ENCODE assay signal across 18 mouse cellular contexts in the genomic region with DNA sequence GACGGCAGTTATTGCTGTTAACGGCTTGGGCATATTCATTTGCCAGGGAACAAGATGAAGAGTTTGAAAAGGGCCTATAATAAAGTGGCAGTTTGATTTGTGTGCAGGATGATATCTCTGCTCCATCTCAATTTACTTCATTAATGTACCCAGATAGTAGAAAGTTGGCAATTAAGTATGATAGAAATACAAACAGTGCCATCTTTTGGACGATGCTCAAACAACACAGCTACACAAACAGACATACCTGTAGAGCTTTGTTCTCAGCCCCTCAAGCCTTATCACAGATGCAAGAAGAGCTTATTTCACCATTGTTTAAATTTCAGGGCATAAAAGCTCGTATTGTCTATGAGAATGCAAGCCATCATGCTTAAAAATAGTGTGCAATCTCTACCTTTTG.
DNase-seq lines count a peak whose midpoint lies in the region; ATAC-seq and TF ChIP-seq lines count a peak whose summit lies in the region.
"Had no signal": no experiment of that assay in that cellular context is flagged by ENCODE, and none has a peak within 500 bp of the region (broad histone marks: within the 10 kb centered on the region; RNA-seq: fewer than 3 reads in every experiment).

No protein-coding gene starts in this region.

- H3K9me3 ChIP-seq in forebrain, embryonic 14.5 days (replicated peaks; ENCODE audit: control insufficient read depth, low read length): no peaks in the 10 kb centered on the region
- H3K9me3 ChIP-seq in forebrain, embryonic 15.5 days: no peaks in the 10 kb centered on the region
- no peaks in the 10 kb centered on the region for H3K9me3 ChIP-seq in lung, embryonic 14.5 days (ENCODE audit: low read depth, low read length)
- H3K9me3 ChIP-seq: embryonic facial prominence, embryonic 10.5 days; heart, embryonic 15.5 days; limb, embryonic 10.5 days; lung, embryonic 15.5 days; midbrain, embryonic 15.5 days had no signal

- 66% methylated on average over 4 of the region's 4 CpGs for WGBS in forebrain, embryonic 14.5 days
- 64% methylated on average over 4 of the region's 4 CpGs for WGBS in forebrain, embryonic 15.5 days
- 45% methylated on average over 4 of the region's 4 CpGs for WGBS in kidney, adult 2 months
- 46% methylated on average over 4 of the region's 4 CpGs for WGBS in lung, embryonic 14.5 days

- DNase-seq in forebrain, embryonic 14.5 days (ENCODE audit: low spot score): peak; percentile 66
- DNase-seq in kidney, adult 2 months: peak; percentile 7
- DNase-seq in kidney, postnatal 10 days: no peak
- peak; percentile 13 for DNase-seq in lung, embryonic 14.5 days
- no peak for DNase-seq in lung, adult 18-20 months
- DNase-seq in brain, adult 2 months (ENCODE audit: low read depth, low spot score): peak; percentile 59
- DNase-seq in thymus, adult 18-20 months: no peak
- DNase-seq: cerebellum, adult 9-11 months; heart, adult 18-20 months; thymus, adult 2 months had no signal

- H3K27ac ChIP-seq in forebrain, embryonic 14.5 days (ENCODE audit: low read depth, low read length): no peak overlapping the region
- H3K27ac ChIP-seq in forebrain, embryonic 15.5 days (replicated peaks): no peak overlapping the region
- no peak overlapping the region for H3K27ac ChIP-seq in kidney, adult 2 months (ENCODE audit: insufficient read depth, low read depth, low read length)
- H3K27ac ChIP-seq in lung, embryonic 14.5 days (ENCODE audit: low read depth): no peak overlapping the region
- H3K27ac ChIP-seq: embryonic facial prominence, embryonic 10.5 days; heart, embryonic 15.5 days; limb, embryonic 10.5 days; lung, embryonic 15.5 days; macrophage; midbrain, embryonic 15.5 days had no signal

- TF ChIP-seq CTCF in kidney, adult 2 months (conservative IDR thresholded peaks at IDR 0.05; ENCODE audit: insufficient read depth, insufficient read length, low read depth, low read length): no peak
- no peak for TF ChIP-seq CTCF in lung, embryonic 14.5 days (IDR thresholded peaks at IDR 0.05; ENCODE audit: low read depth)

- ATAC-seq in forebrain, embryonic 14.5 days: no peak
- no peak for ATAC-seq in forebrain, embryonic 15.5 days (replicated peaks)
- ATAC-seq in lung, embryonic 14.5 days (ENCODE audit: insufficient read depth): no peak
- ATAC-seq: midbrain, embryonic 15.5 days had no signal

- H3K36me3 ChIP-seq in forebrain, embryonic 14.5 days (ENCODE audit: control insufficient read depth, insufficient read depth, low read length): no peaks in the 10 kb centered on the region
- no peaks in the 10 kb centered on the region for H3K36me3 ChIP-seq in forebrain, embryonic 15.5 days
- H3K36me3 ChIP-seq in kidney, adult 2 months (ENCODE audit: control insufficient read depth, insufficient read depth, low read length): no peaks in the 10 kb centered on the region
- H3K36me3 ChIP-seq in lung, embryonic 14.5 days (ENCODE audit: insufficient read depth): no peaks in the 10 kb centered on the region
- H3K36me3 ChIP-seq: embryonic facial prominence, embryonic 10.5 days; heart, embryonic 15.5 days; limb, embryonic 10.5 days; lung, embryonic 15.5 days; midbrain, embryonic 15.5 days had no signal

- no peak overlapping the region for H3K4me2 ChIP-seq in forebrain, embryonic 14.5 days (ENCODE audit: low read length)
- no peak overlapping the region for H3K4me2 ChIP-seq in forebrain, embryonic 15.5 days (replicated peaks)
- no peak overlapping the region for H3K4me2 ChIP-seq in lung, embryonic 14.5 days
- H3K4me2 ChIP-seq: heart, embryonic 15.5 days; liver, embryonic 11.5 days; lung, embryonic 15.5 days; midbrain, embryonic 15.5 days had no signal

- H3K9ac ChIP-seq in forebrain, embryonic 14.5 days (ENCODE audit: low read length): no peak overlapping the region
- no peak overlapping the region for H3K9ac ChIP-seq in forebrain, embryonic 15.5 days (replicated peaks)
- no peak overlapping the region for H3K9ac ChIP-seq in lung, embryonic 14.5 days
- H3K9ac ChIP-seq: heart, embryonic 15.5 days; lung, embryonic 15.5 days; midbrain, embryonic 15.5 days had no signal

- no peaks in the 10 kb centered on the region for H3K4me1 ChIP-seq in forebrain, embryonic 14.5 days (ENCODE audit: control insufficient read depth, insufficient read depth, low read length)
- 0 out of 2 replicates have a peak, but pooled peaks cover 3% of the 10 kb centered on the region for H3K4me1 ChIP-seq in forebrain, embryonic 15.5 days
- H3K4me1 ChIP-seq in kidney, adult 2 months (ENCODE audit: control insufficient read depth, insufficient read depth, low read length): no peaks in the 10 kb centered on the region
- no peaks in the 10 kb centered on the region for H3K4me1 ChIP-seq in lung, embryonic 14.5 days (ENCODE audit: insufficient read depth)
- H3K4me1 ChIP-seq: embryonic facial prominence, embryonic 10.5 days; heart, embryonic 15.5 days; limb, embryonic 10.5 days; lung, embryonic 15.5 days; midbrain, embryonic 15.5 days had no signal

- no peak overlapping the region for H3K4me3 ChIP-seq in forebrain, embryonic 14.5 days (ENCODE audit: low read depth, low read length)
- H3K4me3 ChIP-seq in forebrain, embryonic 15.5 days: no peak overlapping the region
- no peak overlapping the region for H3K4me3 ChIP-seq in kidney, adult 2 months (ENCODE audit: insufficient read depth, low read depth, low read length)
- H3K4me3 ChIP-seq in lung, embryonic 14.5 days (ENCODE audit: low read depth, low read length): no peak overlapping the region
- H3K4me3 ChIP-seq: embryonic facial prominence, embryonic 10.5 days; heart, embryonic 15.5 days; limb, embryonic 10.5 days; lung, embryonic 15.5 days; midbrain, embryonic 15.5 days had no signal

- no peak for TF ChIP-seq POLR2A in kidney, adult 2 months (IDR thresholded peaks at IDR 0.05; ENCODE audit: low read depth, low read length)

- no peaks in the 10 kb centered on the region for H3K27me3 ChIP-seq in forebrain, embryonic 14.5 days (replicated peaks; ENCODE audit: control insufficient read depth, insufficient read depth, low read length)
- H3K27me3 ChIP-seq in forebrain, embryonic 15.5 days: no peaks in the 10 kb centered on the region
- no peaks in the 10 kb centered on the region; the same call in 1 of the 2 replicates for H3K27me3 ChIP-seq in kidney, adult 2 months (replicated peaks; ENCODE audit: control insufficient read depth, insufficient read depth, low read length)
- no peaks in the 10 kb centered on the region for H3K27me3 ChIP-seq in lung, embryonic 14.5 days (ENCODE audit: insufficient read depth, low read length)
- H3K27me3 ChIP-seq: heart, embryonic 15.5 days; lung, embryonic 15.5 days; midbrain, embryonic 15.5 days had no signal

Comparison
In these comparisons a context has a peak if more than half of its experiments do, and no peak if none do; other contexts are left out.
1. DNase-seq: peak in forebrain, embryonic 14.5 days (single experiment), kidney, adult 2 months (single experiment), lung, embryonic 14.5 days (single experiment) and brain, adult 2 months (single experiment); none in kidney, postnatal 10 days (single experiment), lung, adult 18-20 months (0 of 2) and thymus, adult 18-20 months (0 of 2).